Mouse (Mus musculus) G1E-ER4 (cell line): ENCODE measurements around the gene Rab34. TPM values are rescaled to one million over a fixed set of nuclear protein-coding genes. Genes with fewer than 3 reads are reported as not detected.

Source experiments
- GATA1 ChIP-seq: IDR thresholded peaks from one replicate; pipeline ENCODE4 v1.8.0; 2012; ENCODE audit warnings: low read length, inconsistent platforms
- polyA plus RNA-seq: library from polyadenylated mRNA; stranded (reverse); fragments of >175 nt; gene quantifications from 2 replicates; pipeline ENCODE4 v1.2.3, GENCODE M21; 2012

The Rab34 gene
- polyA plus RNA-seq, 1 experiment: 1.4 TPM

- no peak for TF ChIP-seq GATA1
These were observed 52.1 kb downstream of the Rab34 start for GRCm38 (mm10) chr11:78240193-78240857.

Other genes starting within 250 kb of the Rab34 start
- gene Phf12, start 205.7 kb upstream of the Rab34 start, polyA plus RNA-seq: 111 and 154 TPM in 2 replicates
- gene Dhrs13, start 156.2 kb upstream of the Rab34 start, polyA plus RNA-seq: 11.8 and 15.2 TPM in 2 replicates
- 18.9 and 20.8 TPM in 2 replicates for gene Flot2, start 150.5 kb upstream of the Rab34 start, polyA plus RNA-seq
- gene Eral1, start 108.0 kb upstream of the Rab34 start, polyA plus RNA-seq: 6.1 and 8.8 TPM in 2 replicates
- gene Fam222b, start 93.8 kb upstream of the Rab34 start, polyA plus RNA-seq: 24.2 and 24.7 TPM in 2 replicates
- gene Traf4, start 22.8 kb upstream of the Rab34 start, polyA plus RNA-seq: 23.6 and 25.9 TPM in 2 replicates
- gene Nek8, start 11.8 kb upstream of the Rab34 start, polyA plus RNA-seq: 6.0 TPM in 2 replicates
- 90.9 and 118 TPM in 2 replicates for gene Tlcd1, start 11.7 kb upstream of the Rab34 start, polyA plus RNA-seq
- 345 and 1,761 TPM in 2 replicates for gene Rpl23a, start 4.8 kb upstream of the Rab34 start, polyA plus RNA-seq
- gene Proca1, start 5.0 kb downstream of the Rab34 start, polyA plus RNA-seq: not detected in 2 replicates
- 2.5 and 8.6 TPM in 2 replicates for gene Sdf2, start 57.3 kb downstream of the Rab34 start, polyA plus RNA-seq
- 96.8 and 108 TPM in 2 replicates for gene Supt6, start 57.6 kb downstream of the Rab34 start, polyA plus RNA-seq
- 41.3 and 62.1 TPM in 2 replicates for gene 2610507B11Rik, start 73.3 kb downstream of the Rab34 start, polyA plus RNA-seq
- gene BC030499, start 102.4 kb downstream of the Rab34 start, polyA plus RNA-seq: not detected in 2 replicates
- 28.8 and 67.9 TPM in 2 replicates for gene Spag5, start 113.1 kb downstream of the Rab34 start, polyA plus RNA-seq
- gene Aldoc, start 134.5 kb downstream of the Rab34 start, polyA plus RNA-seq: 3.5 and 6.2 TPM in 2 replicates
- gene Pigs, start 140.0 kb downstream of the Rab34 start, polyA plus RNA-seq: 50.2 and 84.3 TPM in 2 replicates
- gene Unc119, start 155.1 kb downstream of the Rab34 start, polyA plus RNA-seq: 28.0 and 37.7 TPM in 2 replicates
- not detected in 2 replicates for gene Foxn1, start 198.1 kb downstream of the Rab34 start, polyA plus RNA-seq
- not detected in 2 replicates for gene Slc13a2, start 233.8 kb downstream of the Rab34 start, polyA plus RNA-seq